In genomic region chr6:38349806-38350205, GRCm38 (mm10) we compare ENCODE assay signal across 32 mouse cellular contexts. TPM values are rescaled to one million over a fixed set of nuclear protein-coding genes. Genes with fewer than 3 reads are reported as not detected.
A peak's percentile ranks its signal among the peaks of the same experiment; 100 is the strongest.
DNase-seq lines count a peak whose midpoint lies in the region; ATAC-seq and TF ChIP-seq lines count a peak whose summit lies in the region.
"Had no signal": no experiment of that assay in that cellular context is flagged by ENCODE, and none has a peak within 500 bp of the region (broad histone marks: within the 10 kb centered on the region; RNA-seq: fewer than 3 reads in every experiment).

No protein-coding gene starts in this region.

- H3K9me3 ChIP-seq in heart, embryonic 10.5 days, result no peaks in the 10 kb centered on the region
- H3K9me3 ChIP-seq in heart, embryonic 11.5 days (replicated peaks; ENCODE audit: control insufficient read depth, low read length), result no peaks in the 10 kb centered on the region
- H3K9me3 ChIP-seq in CH12.LX (replicated peaks; ENCODE audit: low read length), result no peaks in the 10 kb centered on the region
- H3K9me3 ChIP-seq in liver, embryonic 16.5 days (replicated peaks; ENCODE audit: control insufficient read depth, low read length), result no peaks in the 10 kb centered on the region
- H3K9me3 ChIP-seq in midbrain, embryonic 15.5 days, result no peaks in the 10 kb centered on the region
- H3K9me3 ChIP-seq: forebrain, embryonic 10.5 days; forebrain, embryonic 15.5 days; hindbrain, embryonic 15.5 days; kidney, embryonic 15.5 days; limb, embryonic 13.5 days; midbrain, embryonic 13.5 days had no signal

- no peaks in the 10 kb centered on the region for H3K36me3 ChIP-seq in heart, embryonic 10.5 days
- H3K36me3 ChIP-seq in heart, embryonic 11.5 days (ENCODE audit: control insufficient read depth, insufficient read depth, low read length), result no peaks in the 10 kb centered on the region
- H3K36me3 ChIP-seq in CH12.LX (replicated peaks in 1 of 2; ENCODE audit: control insufficient read depth in 1 of 2, insufficient read depth in 1 of 2, low read length in 1 of 2), result peaks cover 8 to 41% of the 10 kb centered on the region in 2 experiments
- H3K36me3 ChIP-seq in liver, embryonic 16.5 days (ENCODE audit: control insufficient read depth, insufficient read depth), result peaks cover 3% of the 10 kb centered on the region
- H3K36me3 ChIP-seq in midbrain, embryonic 15.5 days (replicated peaks), result no peaks in the 10 kb centered on the region
- H3K36me3 ChIP-seq: forebrain, embryonic 10.5 days; forebrain, embryonic 15.5 days; hindbrain, embryonic 15.5 days; kidney, embryonic 15.5 days; limb, embryonic 13.5 days; midbrain, embryonic 13.5 days had no signal

- peak; percentile 57 for DNase-seq in heart, embryonic 10.5 days (ENCODE audit: low spot score)
- no peak for DNase-seq in CH12.LX (ENCODE audit: extremely low read depth)
- DNase-seq in induced T-regulatory cell, adult 2 months (ENCODE audit: low read depth), result peak; percentile 60
- DNase-seq in frontal cortex, postnatal 25 days (ENCODE audit: low spot score in 2 of 2), result no peak
- DNase-seq: adrenal gland, postnatal 10 days; cerebellum, adult 8-10 months; cerebellum, postnatal 36 days; gastrocnemius, adult 2 months; gastrocnemius, postnatal 36 days; heart, postnatal 10 days; kidney, adult 18-20 months; kidney, postnatal 25 days; lung, adult 2 months; lung, postnatal 10 days; right cerebral cortex, adult 18-20 months; right cerebral cortex, postnatal 4 days; thymus, adult 18-20 months; thymus, postnatal 25 days had no signal

- TF ChIP-seq RAD21 in CH12.LX (IDR thresholded peaks at IDR 0.05; ENCODE audit: low read depth, low read length), result no peak

- TF ChIP-seq CTCF in CH12.LX (conservative IDR thresholded peaks at IDR 0.05 in 1 of 2, IDR thresholded peaks at IDR 0.05 in 1 of 2; ENCODE audit: low read depth in 2 of 2, low read length in 2 of 2), result no peak

- no peak for TF ChIP-seq EP300 in CH12.LX (IDR thresholded peaks at IDR 0.05; ENCODE audit: low read length)

- 0 out of 2 replicates have a peak, but pooled peaks cover 18% of the 10 kb centered on the region for H3K4me1 ChIP-seq in heart, embryonic 10.5 days
- no peaks in the 10 kb centered on the region; the same call in 1 of the 2 replicates for H3K4me1 ChIP-seq in heart, embryonic 11.5 days (ENCODE audit: control insufficient read depth, insufficient read depth, low read length)
- peaks cover 12 to 57% of the 10 kb centered on the region in 2 experiments for H3K4me1 ChIP-seq in CH12.LX (ENCODE audit: control insufficient read depth in 1 of 2, insufficient read depth in 2 of 2)
- peaks cover 59% of the 10 kb centered on the region for H3K4me1 ChIP-seq in liver, embryonic 16.5 days (ENCODE audit: control insufficient read depth, low read depth, low read length)
- peaks cover 13% of the 10 kb centered on the region for H3K4me1 ChIP-seq in midbrain, embryonic 15.5 days

- H3K9ac ChIP-seq in heart, embryonic 11.5 days (ENCODE audit: low read depth, low read length), result no peak overlapping the region
- H3K9ac ChIP-seq in CH12.LX (ENCODE audit: insufficient read depth, low read depth), result no peak overlapping the region
- H3K9ac ChIP-seq in liver, embryonic 16.5 days (ENCODE audit: low read depth, low read length), result no peak overlapping the region
- H3K9ac ChIP-seq in midbrain, embryonic 15.5 days, result no peak overlapping the region
- H3K9ac ChIP-seq: forebrain, embryonic 15.5 days; hindbrain, embryonic 15.5 days; kidney, embryonic 15.5 days; limb, embryonic 13.5 days; midbrain, embryonic 13.5 days had no signal

- WGBS in heart, embryonic 10.5 days, result 76% methylated on average over 9 of the region's 9 CpGs
- 73% methylated on average over 9 of the region's 9 CpGs for WGBS in heart, embryonic 11.5 days (ENCODE audit: insufficient replicate concordance)
- WGBS in liver, embryonic 16.5 days (ENCODE audit: insufficient replicate concordance), result 74% methylated on average over 9 of the region's 9 CpGs
- WGBS in midbrain, embryonic 15.5 days, result 79% methylated on average over 9 of the region's 9 CpGs

- no peak overlapping the region for H3K27ac ChIP-seq in heart, embryonic 10.5 days
- H3K27ac ChIP-seq in heart, embryonic 11.5 days (ENCODE audit: low read depth, low read length), result no peak overlapping the region
- no peak overlapping the region for H3K27ac ChIP-seq in CH12.LX (ENCODE audit: insufficient read depth, low read depth)
- H3K27ac ChIP-seq in liver, embryonic 16.5 days (ENCODE audit: low read length), result peak overlapping the region; percentile 42; the same call in 1 of the 2 replicates
- H3K27ac ChIP-seq in midbrain, embryonic 15.5 days, result no peak overlapping the region
- H3K27ac ChIP-seq: forebrain, embryonic 10.5 days; forebrain, embryonic 15.5 days; gastrocnemius, adult 2 months; hindbrain, embryonic 15.5 days; kidney, embryonic 15.5 days; limb, embryonic 13.5 days; macrophage; midbrain, embryonic 13.5 days; stomach, postnatal 0 days had no signal

- no peak overlapping the region for H3K4me3 ChIP-seq in heart, embryonic 10.5 days
- no peak overlapping the region for H3K4me3 ChIP-seq in heart, embryonic 11.5 days (ENCODE audit: low read depth, low read length)
- H3K4me3 ChIP-seq in CH12.LX (replicated peaks in 1 of 3; ENCODE audit: low read depth in 2 of 3, low read length in 2 of 3, poor library complexity in 1 of 3), result no peak overlapping the region
- peak overlapping the region; percentile 32 for H3K4me3 ChIP-seq in liver, embryonic 16.5 days (ENCODE audit: low read depth, low read length)
- no peak overlapping the region for H3K4me3 ChIP-seq in midbrain, embryonic 15.5 days
- H3K4me3 ChIP-seq: forebrain, embryonic 10.5 days; forebrain, embryonic 15.5 days; gastrocnemius, adult 2 months; hindbrain, embryonic 15.5 days; kidney, embryonic 15.5 days; limb, embryonic 13.5 days; midbrain, embryonic 13.5 days had no signal

- in situ Hi-C loops in CH12.LX (cut with MboI; ENCODE audit: low pct_ligation_motif_present, low pct_unique_long_range_greater_than_20kb, low sequenced_read_pairs), result no loop called here

- TF ChIP-seq POLR2A in CH12.LX (IDR thresholded peaks at IDR 0.05; ENCODE audit: low read depth, low read length), result no peak

- H3K27me3 ChIP-seq in heart, embryonic 10.5 days (ENCODE audit: insufficient read depth, poor library complexity, severe bottlenecking), result peaks cover 43% of the 10 kb centered on the region
- H3K27me3 ChIP-seq in heart, embryonic 11.5 days (ENCODE audit: control insufficient read depth, insufficient read depth, low read length), result peaks cover 8% of the 10 kb centered on the region
- no peaks in the 10 kb centered on the region for H3K27me3 ChIP-seq in CH12.LX (replicated peaks)
- H3K27me3 ChIP-seq in liver, embryonic 16.5 days (ENCODE audit: control insufficient read depth, insufficient read depth, low read depth, low read length), result no peaks in the 10 kb centered on the region
- peaks cover 48% of the 10 kb centered on the region for H3K27me3 ChIP-seq in midbrain, embryonic 15.5 days (replicated peaks)
- H3K27me3 ChIP-seq: Patski had no signal

- peaks cover 88% of the 10 kb centered on the region for H3K79me2 ChIP-seq in CH12.LX (replicated peaks; ENCODE audit: control insufficient read depth, extremely low read depth, insufficient read depth, poor library complexity, severe bottlenecking)

- H3K4me2 ChIP-seq in heart, embryonic 11.5 days, result no peak overlapping the region; the same call in 1 of the 2 replicates
- 0 out of 2 replicates have a peak overlapping the region, but pooled peaks have one; percentile 18 for H3K4me2 ChIP-seq in CH12.LX (ENCODE audit: insufficient read depth, low read depth, poor library complexity, severe bottlenecking)
- H3K4me2 ChIP-seq in liver, embryonic 16.5 days (ENCODE audit: low read depth, low read length), result peak overlapping the region; percentile 28; the same call in 1 of the 2 replicates
- H3K4me2 ChIP-seq in midbrain, embryonic 15.5 days, result no peak overlapping the region
- H3K4me2 ChIP-seq: forebrain, embryonic 15.5 days; hindbrain, embryonic 15.5 days; kidney, embryonic 15.5 days; limb, embryonic 13.5 days; midbrain, embryonic 13.5 days had no signal

- no peak for ATAC-seq in heart, embryonic 11.5 days (replicated peaks; ENCODE audit: insufficient number of reproducible peaks, low FRiP score, low TSS enrichment)
- no peak for ATAC-seq in liver, embryonic 16.5 days (ENCODE audit: low read depth)
- no peak for ATAC-seq in midbrain, embryonic 15.5 days (replicated peaks)
- ATAC-seq: forebrain, embryonic 15.5 days; midbrain, embryonic 13.5 days; Patski had no signal

- dilution Hi-C loops in CH12.LX (cut with MboI; ENCODE audit: extremely low pct_ligation_motif_present, extremely low pct_unique_long_range_greater_than_20kb, low sequenced_read_pairs), result no loop called here

TF ChIP-seq in CH12.LX, 34 proteins besides CTCF, POLR2A, EP300 and RAD21 (continues in another document):
- no peak for TF ChIP-seq MAFK (IDR thresholded peaks at IDR 0.05; ENCODE audit: insufficient replicate concordance, low read length)

RNA-seq across cellular contexts. Expression of gene Zc3hav1, which starts 4.6 kb away (rescaled TPM):
- 8.0 and 9.7 TPM in 2 replicates for polyA plus RNA-seq in heart, embryonic 10.5 days (2016; fragmentation: Nextera tagmentation; extraction: Ambion mirVana)
- 8.0 and 11.3 TPM in 2 replicates for polyA plus RNA-seq in heart, embryonic 11.5 days (2014; fragmentation: Nextera tagmentation; extraction: Ambion mirVana)
- total RNA-seq in CH12.LX (2012; rRNA removed), result 67.2 and 68.7 TPM in 2 replicates
- total RNA-seq in CH12.LX (2014; rRNA removed), result 49.8 and 51.8 TPM in 2 replicates
- polyA plus RNA-seq in CH12.LX (2012; ENCODE audit: insufficient read length, low read depth), result 50.1 and 58.1 TPM in 2 replicates
- 21.4 and 22.3 TPM in 2 replicates for polyA plus RNA-seq in liver, embryonic 16.5 days (2015; fragmentation: Nextera tagmentation; extraction: Ambion mirVana)
- polyA plus RNA-seq in midbrain, embryonic 15.5 days (2015; fragmentation: Nextera tagmentation; extraction: Ambion mirVana), result 1.6 and 1.7 TPM in 2 replicates

RNA-seq across cellular contexts. Expression of gene Ttc26, which starts 31.5 kb away (rescaled TPM):
- 4.2 and 6.8 TPM in 2 replicates for polyA plus RNA-seq in heart, embryonic 10.5 days (2016; fragmentation: Nextera tagmentation; extraction: Ambion mirVana)
- polyA plus RNA-seq in heart, embryonic 11.5 days (2014; fragmentation: Nextera tagmentation; extraction: Ambion mirVana), result 3.3 and 3.6 TPM in 2 replicates
- total RNA-seq in CH12.LX (2012; rRNA removed) (1.4 and 1.7 TPM in 2 replicates), CH12.LX (2014; rRNA removed) (1.8 TPM in 2 replicates)
- 2.3 TPM in 2 replicates for polyA plus RNA-seq in CH12.LX (2012; ENCODE audit: insufficient read length, low read depth)
- polyA plus RNA-seq in liver, embryonic 16.5 days (2015; fragmentation: Nextera tagmentation; extraction: Ambion mirVana), result 0.22 and 0.42 TPM in 2 replicates
- 7.5 and 7.6 TPM in 2 replicates for polyA plus RNA-seq in midbrain, embryonic 15.5 days (2015; fragmentation: Nextera tagmentation; extraction: Ambion mirVana)
- total RNA-seq: monocyte, adult 5-6 weeks; neutrophil, adult 5-6 weeks had no signal

RNA-seq across cellular contexts. Expression of gene Zc3hav1l, which starts 50.7 kb away (rescaled TPM):
- 11.9 and 13.4 TPM in 2 replicates for polyA plus RNA-seq in heart, embryonic 10.5 days (2016; fragmentation: Nextera tagmentation; extraction: Ambion mirVana)
- 10.4 and 11.6 TPM in 2 replicates for polyA plus RNA-seq in heart, embryonic 11.5 days (2014; fragmentation: Nextera tagmentation; extraction: Ambion mirVana)
- total RNA-seq in CH12.LX (2012; rRNA removed) (2.3 and 3.1 TPM in 2 replicates), CH12.LX (2014; rRNA removed) (2.8 and 2.9 TPM in 2 replicates)
- polyA plus RNA-seq in CH12.LX (2012; ENCODE audit: insufficient read length, low read depth), result 5.1 and 6.3 TPM in 2 replicates
- 1.1 and 1.4 TPM in 2 replicates for polyA plus RNA-seq in liver, embryonic 16.5 days (2015; fragmentation: Nextera tagmentation; extraction: Ambion mirVana)
- polyA plus RNA-seq in midbrain, embryonic 15.5 days (2015; fragmentation: Nextera tagmentation; extraction: Ambion mirVana), result 8.2 and 9.1 TPM in 2 replicates
- total RNA-seq: monocyte, adult 5-6 weeks had no signal

Comparison
In these comparisons a context has a peak if more than half of its experiments do, and no peak if none do; other contexts are left out.
1. DNase-seq: peak in heart, embryonic 10.5 days (single experiment) and induced T-regulatory cell, adult 2 months (single experiment); none in CH12.LX (single experiment) and frontal cortex, postnatal 25 days (0 of 2).
2. H3K4me2 ChIP-seq: peak in CH12.LX (single experiment) and liver, embryonic 16.5 days (single experiment); none in heart, embryonic 11.5 days (single experiment) and midbrain, embryonic 15.5 days (single experiment).